Mouse (Mus musculus): ENCODE data around the gene Cit. TPM values are rescaled to one million over a fixed set of nuclear protein-coding genes. Genes with fewer than 3 reads are reported as not detected.

The Cit gene
- polyA plus RNA-seq, 1 experiment: 14.1 TPM

DNA sequence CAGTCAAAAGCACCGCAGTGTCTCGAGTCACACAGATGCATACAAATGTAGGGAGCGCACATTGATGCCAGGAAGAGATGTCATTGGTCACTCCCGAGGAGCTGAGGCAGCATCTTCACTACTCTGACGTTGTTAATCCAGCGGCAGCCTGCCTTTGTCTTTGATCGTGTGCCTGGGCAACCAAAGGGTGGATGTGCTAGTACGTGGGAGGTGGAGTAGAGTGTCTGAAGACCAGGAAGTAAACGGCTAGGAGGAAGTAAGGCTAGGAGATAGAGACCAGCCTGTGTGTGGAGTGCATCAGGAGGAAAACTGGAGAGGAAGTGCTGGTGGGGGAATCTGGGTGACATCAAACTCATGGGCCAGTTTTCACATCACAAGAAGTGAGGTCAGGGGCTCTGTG is 52.0 kb downstream of the Cit start:
- TF ChIP-seq CTCF (IDR thresholded peaks at IDR 0.05; ENCODE audit: borderline replicate concordance, control insufficient read depth, extremely low read depth, insufficient read depth, low read length, poor library complexity) (no peak), POLR2A (IDR thresholded peaks at IDR 0.05; ENCODE audit: control insufficient read depth, extremely low read depth, insufficient read depth, low read length, poor library complexity) (no peak)
- no peaks in the 10 kb centered on the region for H3K36me3 ChIP-seq (ENCODE audit: control insufficient read depth, insufficient read depth, low read length)
- H3K4me1 ChIP-seq (replicated peaks; ENCODE audit: control insufficient read depth, insufficient read depth, low read length): no peaks in the 10 kb centered on the region
- no peak overlapping the region for H3K4me3 ChIP-seq (ENCODE audit: control insufficient read depth, insufficient read depth, low read length)
- WGBS: 64% methylated on average over 9 of the region's 9 CpGs
- no peaks in the 10 kb centered on the region for H3K27me3 ChIP-seq (ENCODE audit: control insufficient read depth, insufficient read depth, low read length)
- H3K27ac ChIP-seq (ENCODE audit: control insufficient read depth, insufficient read depth, low read length): no peak overlapping the region
- DNase-seq: no peak

DNA sequence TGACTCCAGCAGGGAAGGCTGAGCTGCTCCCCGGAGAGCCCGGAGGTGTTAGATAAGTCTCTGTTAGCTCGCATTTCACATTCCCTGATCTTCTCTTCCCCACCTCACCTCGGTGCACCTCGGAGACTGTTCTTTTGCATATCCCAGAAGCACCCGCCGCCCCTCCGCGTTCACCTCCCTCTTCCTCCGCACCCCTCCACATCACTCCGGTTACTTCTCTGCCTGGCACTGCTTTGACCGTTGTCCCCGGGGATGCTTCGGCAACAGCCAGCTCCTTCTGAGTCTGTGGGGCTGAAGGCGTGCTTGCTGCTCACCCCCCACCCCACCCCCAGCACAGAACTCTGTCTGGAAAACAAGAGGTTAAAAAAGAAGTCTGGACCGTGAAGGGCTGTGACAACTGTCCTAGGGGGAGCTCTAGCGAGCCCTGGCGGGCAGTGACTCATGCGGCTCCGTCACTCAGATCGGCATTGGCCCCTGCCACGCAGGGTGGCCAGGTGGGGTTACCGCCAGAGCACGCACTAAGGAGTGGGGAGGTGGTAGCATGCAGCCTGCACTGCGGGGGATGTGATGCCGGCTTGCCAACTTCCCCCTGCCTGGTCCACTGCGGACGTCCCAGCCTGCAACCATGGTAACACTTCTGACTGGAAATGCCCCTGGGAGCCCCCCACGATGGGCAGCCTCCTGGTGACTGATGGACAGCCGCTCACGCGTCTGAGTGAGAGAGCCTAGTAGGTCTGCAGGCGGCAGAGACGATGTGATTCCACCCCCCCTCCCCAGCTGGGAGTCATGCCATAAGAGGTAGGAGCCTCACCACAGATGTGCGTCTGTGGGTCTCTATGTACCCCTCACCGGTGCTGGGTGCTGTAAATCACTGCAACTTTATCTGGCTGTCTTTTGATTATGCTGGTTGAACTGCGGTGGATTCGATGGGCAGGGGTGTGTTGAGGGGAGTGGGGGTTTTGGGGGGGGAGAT is 62.2 kb downstream of the Cit start:
- no peak for DNase-seq
- WGBS: 81% methylated on average over 38 of the region's 38 CpGs

DNA sequence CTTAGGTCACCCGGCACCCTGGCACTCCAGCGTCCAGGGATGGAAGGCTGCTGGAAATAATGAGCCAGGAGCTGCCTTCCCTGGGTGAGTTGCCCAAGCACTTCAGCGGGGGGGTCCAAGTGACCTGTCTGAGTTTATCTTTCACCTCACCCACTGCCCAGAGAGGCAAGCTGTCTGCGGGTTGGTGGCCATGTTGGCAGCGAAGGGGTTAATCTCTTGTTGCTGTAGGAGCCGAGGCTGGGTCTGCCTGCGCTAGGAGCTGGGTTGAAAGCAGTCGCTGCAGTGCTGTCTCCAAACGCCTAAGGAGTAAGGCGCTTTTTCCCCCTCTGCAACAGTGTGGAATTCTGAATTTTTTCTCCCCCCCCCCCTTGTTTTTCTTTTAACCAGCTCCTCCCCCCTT is 63.2 kb downstream of the Cit start:
- TF ChIP-seq POLR2A (IDR thresholded peaks at IDR 0.05; ENCODE audit: control insufficient read depth, extremely low read depth, insufficient read depth, low read length, poor library complexity) (no peak), CTCF (IDR thresholded peaks at IDR 0.05; ENCODE audit: borderline replicate concordance, control insufficient read depth, extremely low read depth, insufficient read depth, low read length, poor library complexity) (no peak)
- Histone ChIP-seq H3K27ac (ENCODE audit: control insufficient read depth, insufficient read depth, low read length) (no peak overlapping the region), H3K27me3 (ENCODE audit: control insufficient read depth, insufficient read depth, low read length) (no peaks in the 10 kb centered on the region), H3K36me3 (ENCODE audit: control insufficient read depth, insufficient read depth, low read length) (no peaks in the 10 kb centered on the region; the same call in none of the 2 replicates), H3K4me3 (ENCODE audit: control insufficient read depth, insufficient read depth, low read length) (no peak overlapping the region), H3K4me1 (replicated peaks; ENCODE audit: control insufficient read depth, insufficient read depth, low read length) (no peaks in the 10 kb centered on the region)
- DNase-seq: no peak
- WGBS: 90% methylated on average over 10 of the region's 10 CpGs

More for the DNA sequence above, 62.2 kb downstream of the Cit start:
- Histone ChIP-seq H3K4me3 (ENCODE audit: control insufficient read depth, insufficient read depth, low read length) (no peak overlapping the region), H3K27ac (ENCODE audit: control insufficient read depth, insufficient read depth, low read length) (no peak overlapping the region), H3K4me1 (replicated peaks; ENCODE audit: control insufficient read depth, insufficient read depth, low read length) (no peaks in the 10 kb centered on the region), H3K27me3 (ENCODE audit: control insufficient read depth, insufficient read depth, low read length) (no peaks in the 10 kb centered on the region), H3K36me3 (ENCODE audit: control insufficient read depth, insufficient read depth, low read length) (no peaks in the 10 kb centered on the region; the same call in none of the 2 replicates)
- no peak for TF ChIP-seq CTCF (IDR thresholded peaks at IDR 0.05; ENCODE audit: borderline replicate concordance, control insufficient read depth, extremely low read depth, insufficient read depth, low read length, poor library complexity)
- no peak for TF ChIP-seq POLR2A (IDR thresholded peaks at IDR 0.05; ENCODE audit: control insufficient read depth, extremely low read depth, insufficient read depth, low read length, poor library complexity)

DNA sequence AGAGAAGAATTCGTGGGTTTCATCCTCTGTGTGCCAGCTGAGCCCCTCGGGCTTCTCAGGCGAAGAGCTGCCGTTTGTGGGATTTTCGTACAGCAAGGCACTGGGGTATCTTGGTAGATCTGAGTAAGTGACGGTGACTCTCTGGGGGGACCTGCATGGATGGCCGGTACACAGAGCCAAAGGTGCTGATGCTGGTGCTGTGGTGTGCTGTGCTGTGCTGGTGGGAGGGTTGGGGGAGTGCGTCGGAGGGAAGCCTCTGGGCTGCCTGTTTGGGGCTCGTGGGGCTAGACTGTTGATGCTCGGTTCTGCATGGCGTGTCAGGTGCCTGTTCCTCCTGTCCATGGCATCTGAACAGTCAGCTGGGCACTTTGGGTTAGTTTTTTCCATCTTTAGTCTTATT is 63.6 kb downstream of the Cit start:
- Histone ChIP-seq H3K27ac (ENCODE audit: control insufficient read depth, insufficient read depth, low read length) (no peak overlapping the region), H3K4me3 (ENCODE audit: control insufficient read depth, insufficient read depth, low read length) (no peak overlapping the region), H3K36me3 (ENCODE audit: control insufficient read depth, insufficient read depth, low read length) (no peaks in the 10 kb centered on the region; the same call in none of the 2 replicates), H3K4me1 (replicated peaks; ENCODE audit: control insufficient read depth, insufficient read depth, low read length) (no peaks in the 10 kb centered on the region), H3K27me3 (ENCODE audit: control insufficient read depth, insufficient read depth, low read length) (no peaks in the 10 kb centered on the region)
- 91% methylated on average over 12 of the region's 12 CpGs for WGBS
- TF ChIP-seq POLR2A (IDR thresholded peaks at IDR 0.05; ENCODE audit: control insufficient read depth, extremely low read depth, insufficient read depth, low read length, poor library complexity): no peak
- TF ChIP-seq CTCF (IDR thresholded peaks at IDR 0.05; ENCODE audit: borderline replicate concordance, control insufficient read depth, extremely low read depth, insufficient read depth, low read length, poor library complexity): no peak
- no peak for DNase-seq

DNA sequence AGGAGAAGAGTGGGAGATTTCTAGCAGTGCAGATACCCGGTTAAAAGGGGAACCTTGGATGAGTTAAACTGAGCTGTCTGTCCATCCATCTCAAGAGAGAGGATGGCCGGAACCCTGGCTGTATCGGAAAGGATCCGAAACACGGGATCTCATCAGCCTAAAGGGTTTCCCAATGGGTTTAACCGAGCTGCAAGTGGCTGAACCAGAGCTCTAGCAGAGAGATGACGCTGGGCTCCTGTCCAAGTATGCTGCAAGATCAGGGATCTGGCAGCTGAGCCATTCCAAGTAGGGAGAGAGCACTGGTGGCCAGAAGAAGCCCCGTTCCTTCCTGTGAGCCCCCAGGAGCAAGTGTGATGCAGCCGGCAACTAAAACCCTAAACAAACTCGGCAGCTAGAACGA is 64.0 kb downstream of the Cit start:
- 90% methylated on average over 11 of the region's 11 CpGs for WGBS
- H3K4me1 ChIP-seq (replicated peaks; ENCODE audit: control insufficient read depth, insufficient read depth, low read length): no peaks in the 10 kb centered on the region
- no peak for DNase-seq
- H3K4me3 ChIP-seq (ENCODE audit: control insufficient read depth, insufficient read depth, low read length): no peak overlapping the region
- no peak for TF ChIP-seq POLR2A (IDR thresholded peaks at IDR 0.05; ENCODE audit: control insufficient read depth, extremely low read depth, insufficient read depth, low read length, poor library complexity)
- H3K27me3 ChIP-seq (ENCODE audit: control insufficient read depth, insufficient read depth, low read length): no peaks in the 10 kb centered on the region
- H3K36me3 ChIP-seq (ENCODE audit: control insufficient read depth, insufficient read depth, low read length): no peaks in the 10 kb centered on the region; the same call in none of the 2 replicates
- H3K27ac ChIP-seq (ENCODE audit: control insufficient read depth, insufficient read depth, low read length): no peak overlapping the region

GRCm38 (mm10) chr5:115910491-115910890 is 65.4 kb downstream of the Cit start:
- Histone ChIP-seq H3K27ac (ENCODE audit: control insufficient read depth, insufficient read depth, low read length) (no peak overlapping the region), H3K36me3 (ENCODE audit: control insufficient read depth, insufficient read depth, low read length) (no peaks in the 10 kb centered on the region; the same call in none of the 2 replicates), H3K4me1 (replicated peaks; ENCODE audit: control insufficient read depth, insufficient read depth, low read length) (no peaks in the 10 kb centered on the region), H3K4me3 (ENCODE audit: control insufficient read depth, insufficient read depth, low read length) (no peak overlapping the region), H3K27me3 (ENCODE audit: control insufficient read depth, insufficient read depth, low read length) (no peaks in the 10 kb centered on the region)
- DNase-seq: no peak
- 96% methylated on average over 11 of the region's 11 CpGs for WGBS
- TF ChIP-seq POLR2A (IDR thresholded peaks at IDR 0.05; ENCODE audit: control insufficient read depth, extremely low read depth, insufficient read depth, low read length, poor library complexity) (no peak), CTCF (IDR thresholded peaks at IDR 0.05; ENCODE audit: borderline replicate concordance, control insufficient read depth, extremely low read depth, insufficient read depth, low read length, poor library complexity) (no peak)
